Mouse (Mus musculus): Measurements from ENCODE around the gene Arpc3.

Arpc3 gene

DNA sequence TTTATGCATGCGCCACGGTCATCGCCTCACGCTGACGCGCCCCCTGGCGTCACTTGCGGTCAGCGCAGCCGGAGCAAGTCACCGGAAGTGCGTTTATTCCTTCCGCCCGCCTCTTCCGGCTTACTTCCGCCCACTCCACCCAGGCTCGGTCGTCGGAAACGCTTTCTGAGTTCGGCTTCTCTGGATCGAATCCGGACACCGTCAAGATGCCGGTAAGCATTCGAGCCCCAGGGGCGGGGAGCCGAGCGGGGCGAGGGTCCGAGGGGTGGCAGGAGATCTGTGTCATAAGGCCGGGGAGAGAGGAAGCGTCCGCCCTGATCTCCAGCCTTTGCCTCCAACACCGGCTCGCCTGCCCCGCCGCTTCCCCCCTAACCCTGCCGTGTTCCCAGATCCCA lies at the start of gene Arpc3:
Gene Arpc3 (plus strand): TSS at position 93 of the 395 bp plus-strand sequence.
- peak; percentile 94 for DNase-seq (ENCODE audit: low spot score)

DNA sequence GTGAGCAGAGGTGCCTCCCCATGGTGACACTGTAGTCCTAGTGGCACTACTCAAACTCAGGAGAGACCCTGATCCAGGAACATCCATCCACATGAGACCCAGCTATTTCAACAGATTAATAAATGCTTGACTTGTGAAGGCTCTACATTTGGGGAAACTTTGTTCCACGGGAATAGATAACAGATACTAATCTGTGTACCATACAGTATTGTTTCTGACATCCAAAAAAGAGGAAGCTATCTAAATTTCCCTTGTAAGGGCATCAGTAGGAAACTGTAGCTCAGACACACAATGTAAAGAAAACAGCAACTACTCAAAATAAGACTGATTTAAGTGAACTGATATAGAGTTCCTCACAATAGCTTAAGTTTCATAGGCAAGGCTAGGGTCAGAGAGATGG lies 48.8 kb upstream of the Arpc3 start:
- no peak for DNase-seq (ENCODE audit: low spot score)

DNA sequence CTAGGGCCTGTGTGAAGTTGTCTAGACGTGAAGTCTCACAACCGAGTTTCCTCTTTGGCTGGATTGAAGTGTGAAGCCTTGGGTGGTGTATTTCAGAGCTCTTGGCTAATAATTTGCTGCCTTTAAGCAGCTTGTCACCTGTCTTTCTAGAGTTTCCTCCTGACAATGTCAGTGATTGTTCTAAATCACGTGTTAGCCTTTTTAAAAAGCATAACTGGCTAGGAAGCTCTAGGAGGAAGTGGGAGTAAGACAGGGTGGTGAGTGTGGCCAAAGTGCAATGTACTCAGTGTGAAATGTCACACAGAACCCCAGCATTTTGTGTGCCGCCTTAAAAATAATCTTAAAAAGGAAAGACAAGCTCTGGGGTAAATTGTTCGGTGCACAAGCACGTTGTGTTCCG lies 47.9 kb upstream of the Arpc3 start:
- DNase-seq (ENCODE audit: low spot score) = no peak

DNA sequence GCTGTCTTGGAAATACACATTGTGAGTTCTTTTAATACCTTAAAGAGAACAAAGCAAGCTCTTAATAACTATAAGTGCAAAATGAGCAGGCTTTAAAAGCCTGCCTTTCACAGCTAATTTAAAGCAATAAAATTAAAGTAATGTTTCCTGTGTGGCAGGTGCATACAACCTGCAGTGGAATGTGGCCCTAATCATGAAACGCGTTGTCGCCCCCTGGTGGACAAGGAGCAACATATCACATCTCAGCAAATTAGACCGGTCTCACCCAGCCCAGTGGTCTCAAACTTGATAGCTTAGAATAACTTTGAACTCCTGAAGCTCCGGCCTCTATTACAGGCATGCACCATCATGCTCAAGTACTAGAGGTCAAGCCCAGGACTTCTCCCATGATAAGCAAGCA lies 47.4 kb upstream of the Arpc3 start:
- DNase-seq (ENCODE audit: low spot score) = peak; percentile 88

DNA sequence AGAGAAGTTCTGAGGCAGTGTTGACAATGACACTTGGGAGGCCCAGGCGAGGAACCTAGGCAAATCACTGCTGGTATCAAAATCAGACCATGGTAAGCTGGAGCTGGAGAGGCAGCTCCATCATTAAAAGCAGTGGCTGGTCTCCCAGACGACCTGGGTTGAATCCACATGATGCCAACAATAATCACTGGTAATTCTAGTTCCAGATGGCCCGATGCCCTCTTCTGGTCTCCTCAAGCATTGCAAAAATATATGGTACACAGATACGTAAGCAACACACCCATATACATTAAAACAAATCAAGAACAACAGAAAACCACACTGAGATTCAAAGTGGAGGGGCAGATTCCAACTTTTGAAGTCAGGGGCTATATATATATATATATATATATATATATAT lies 45.9 kb upstream of the Arpc3 start:
- DNase-seq (ENCODE audit: low spot score) = no peak

DNA sequence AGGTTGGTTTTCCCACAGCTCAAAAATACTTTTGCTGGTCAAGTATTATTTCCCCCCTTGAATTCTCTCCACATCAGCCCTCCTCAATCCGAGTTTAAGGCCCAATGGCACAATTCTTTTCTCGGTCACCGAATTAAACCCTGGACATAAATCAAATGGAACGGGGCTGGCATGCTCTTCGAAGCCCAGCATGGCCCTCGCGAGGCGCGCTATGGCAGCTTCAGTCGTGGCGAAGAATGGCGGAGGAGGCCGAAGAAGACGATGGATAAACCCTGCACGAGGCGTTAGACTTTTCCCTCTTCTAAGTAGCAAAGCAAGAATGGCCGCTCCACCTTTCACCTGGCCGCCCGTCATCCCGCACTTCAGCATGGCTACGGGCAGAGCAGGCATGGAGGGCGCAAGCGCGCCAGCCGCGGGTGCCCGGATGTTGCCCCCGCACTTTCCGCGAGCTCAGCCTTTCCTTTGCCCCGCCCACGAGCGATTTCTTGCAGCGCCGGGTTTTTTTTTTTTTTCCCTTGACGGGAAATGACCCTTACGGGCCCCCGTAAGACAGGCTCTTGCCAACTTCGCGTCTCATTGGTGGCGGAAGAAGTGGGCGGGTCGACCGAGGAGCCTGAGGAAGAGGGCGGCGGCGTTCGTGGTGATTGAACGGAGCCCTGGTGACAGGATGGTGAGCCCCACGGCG lies 37.7 kb upstream of the Arpc3 start, which contains the start of the genes Rad9b and Vps29:
Gene Rad9b (minus strand): TSS at position 427 of the 685 bp plus-strand sequence.
Gene Vps29 (plus strand): TSS at position 563 of the 685 bp plus-strand sequence.
- peak; percentile 100 for DNase-seq (ENCODE audit: low spot score)

DNA sequence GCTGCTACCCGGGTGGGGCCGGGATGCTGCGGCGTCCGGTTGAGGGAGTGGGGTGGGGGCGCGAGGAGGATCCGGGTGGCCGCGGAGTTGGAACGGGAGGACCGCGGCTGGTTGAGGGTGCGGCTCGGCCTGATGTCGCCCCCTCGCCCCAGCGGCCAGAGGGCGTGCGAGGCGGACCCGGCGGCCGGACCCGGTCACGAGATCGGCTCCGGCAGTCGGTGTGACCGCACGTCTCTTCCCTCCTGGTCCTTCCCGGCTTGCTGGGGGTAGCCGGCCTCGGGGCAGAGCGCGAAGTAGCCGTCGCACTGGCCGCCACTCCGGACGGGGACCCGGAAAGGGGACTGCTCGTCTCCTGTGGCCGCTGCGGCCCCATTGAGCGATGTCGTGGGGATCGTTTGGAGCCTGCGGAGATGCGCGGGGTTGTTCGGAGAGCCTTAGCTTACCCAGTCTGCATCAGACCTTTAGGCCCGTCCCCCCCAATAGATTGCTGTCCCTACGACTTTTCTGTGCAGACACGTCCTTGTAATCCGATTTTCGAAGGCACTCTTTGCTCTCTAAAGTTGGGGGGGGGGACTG lies 37.1 kb upstream of the Arpc3 start:
- no peak for DNase-seq (ENCODE audit: low spot score)

DNA sequence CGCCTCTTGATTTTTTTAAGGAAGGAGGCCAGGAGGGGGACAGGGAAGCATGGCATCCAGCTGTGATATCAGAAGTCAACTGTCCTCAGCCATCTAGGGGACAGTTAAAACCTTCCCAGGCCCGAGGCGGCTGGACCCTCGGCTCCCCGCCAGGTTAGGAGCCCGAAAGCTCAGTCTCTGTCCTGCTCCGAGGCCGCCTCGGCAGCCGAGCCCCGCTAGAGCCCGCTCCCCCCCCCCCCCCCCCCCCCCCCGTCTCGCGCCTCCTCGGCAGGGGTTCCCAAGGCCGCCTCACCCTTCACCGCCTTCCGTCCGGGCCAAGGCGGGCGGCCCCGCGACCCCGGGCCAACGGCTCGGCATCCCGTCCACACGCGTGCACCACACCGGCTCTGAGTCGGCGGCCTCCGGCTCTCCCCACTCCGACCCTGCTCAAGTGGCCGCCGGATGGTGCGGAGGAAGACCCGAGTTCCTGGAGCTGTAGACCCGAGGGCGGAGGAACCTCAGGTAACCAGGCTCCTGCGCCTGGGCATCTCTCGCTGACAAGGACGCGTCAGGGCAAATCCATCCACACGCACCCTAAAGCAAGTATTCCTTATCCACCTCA lies 20.0 kb upstream of the Arpc3 start, which contains the start of gene Gpn3:
Gene Gpn3 (plus strand): TSS at position 286 of the 601 bp plus-strand sequence.
- DNase-seq (ENCODE audit: low spot score) = peak; percentile 50

DNA sequence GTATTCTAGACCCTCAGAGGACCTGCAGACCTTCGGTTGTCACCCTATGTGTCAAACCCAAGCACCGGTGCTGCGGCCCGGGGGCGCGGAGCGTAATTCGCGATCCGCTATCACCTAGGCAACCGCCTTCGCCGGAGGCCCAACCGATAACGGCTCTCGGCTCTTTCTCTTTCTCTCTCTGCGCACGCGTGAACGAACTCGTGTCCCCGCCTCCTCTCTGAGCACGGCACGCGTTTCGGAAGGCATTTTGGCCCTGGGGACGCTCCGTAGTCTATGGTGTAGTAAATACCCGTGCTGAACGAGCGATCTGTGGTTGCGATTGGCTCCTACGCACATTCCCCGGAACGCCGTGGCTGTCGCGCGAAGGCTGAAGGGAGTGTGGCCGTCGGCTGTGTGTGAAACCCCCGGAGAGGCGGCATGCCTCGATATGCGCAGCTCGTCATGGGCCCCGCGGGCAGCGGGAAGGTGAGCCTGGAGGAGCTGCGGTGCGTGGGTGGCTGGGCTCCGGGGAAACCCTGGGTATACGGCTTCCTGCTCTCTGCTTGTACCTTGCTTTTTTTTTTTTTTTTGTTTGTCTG lies 19.4 kb upstream of the Arpc3 start, which contains the start of gene Fam216a:
Gene Fam216a (minus strand): TSS at position 173 of the 578 bp plus-strand sequence.
- DNase-seq (ENCODE audit: low spot score) = peak; percentile 100

DNA sequence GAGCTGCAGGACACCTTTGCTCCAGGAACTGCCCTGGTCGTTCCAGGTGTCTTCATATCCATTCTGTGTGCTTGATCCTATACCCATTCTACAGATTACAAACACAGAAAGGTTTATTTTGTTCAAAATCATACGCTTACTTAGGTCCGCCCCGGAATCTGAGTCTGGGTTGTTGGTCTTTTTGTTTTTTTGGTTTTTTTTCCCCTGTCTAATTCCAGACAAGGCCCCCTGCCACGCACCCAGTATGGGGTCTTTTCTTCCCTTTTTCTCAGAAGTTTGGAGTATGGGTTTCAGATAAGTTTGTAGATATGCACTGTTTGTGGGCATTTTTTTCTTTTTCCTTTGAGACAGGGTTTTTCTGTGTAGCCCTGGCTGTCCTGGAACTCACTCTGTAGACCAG lies 18.8 kb upstream of the Arpc3 start:
- no peak for DNase-seq (ENCODE audit: low spot score)

DNA sequence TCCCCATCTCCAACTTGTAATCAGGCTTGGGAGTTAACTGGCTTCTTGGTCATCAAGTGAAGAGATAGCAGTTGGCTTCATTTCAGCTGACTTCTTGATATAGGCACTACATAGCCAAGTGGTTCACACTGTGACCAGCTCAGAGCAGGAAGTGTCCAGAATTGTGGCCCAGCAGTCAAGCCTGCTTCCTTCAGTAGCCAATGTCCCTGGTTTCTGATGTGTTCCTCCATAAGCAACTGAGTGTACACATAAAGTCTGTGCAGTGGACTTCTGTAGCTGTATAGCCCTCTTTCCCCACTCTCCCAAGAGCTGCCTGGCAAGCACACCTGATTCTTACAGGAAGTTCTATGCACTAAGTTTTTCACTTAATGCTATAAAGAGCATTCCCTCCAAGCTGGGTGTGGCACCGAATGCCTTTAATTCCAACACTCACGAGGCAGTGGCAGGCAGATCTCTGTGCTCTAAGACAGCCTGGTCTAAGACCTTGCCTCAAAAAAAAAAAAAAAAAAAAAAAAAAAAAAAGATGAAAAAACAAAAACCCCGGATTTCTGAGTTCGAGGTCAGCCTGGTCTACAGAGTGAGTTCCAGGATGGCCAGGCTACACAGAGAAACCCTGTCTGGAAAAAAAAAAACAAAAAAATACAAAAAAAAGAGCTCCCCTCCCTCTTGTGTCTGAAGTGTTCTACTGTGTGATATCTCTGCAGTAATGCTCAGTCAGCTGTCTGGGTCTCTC lies 14.4 kb upstream of the Arpc3 start:
- DNase-seq (ENCODE audit: low spot score) = no peak

DNA sequence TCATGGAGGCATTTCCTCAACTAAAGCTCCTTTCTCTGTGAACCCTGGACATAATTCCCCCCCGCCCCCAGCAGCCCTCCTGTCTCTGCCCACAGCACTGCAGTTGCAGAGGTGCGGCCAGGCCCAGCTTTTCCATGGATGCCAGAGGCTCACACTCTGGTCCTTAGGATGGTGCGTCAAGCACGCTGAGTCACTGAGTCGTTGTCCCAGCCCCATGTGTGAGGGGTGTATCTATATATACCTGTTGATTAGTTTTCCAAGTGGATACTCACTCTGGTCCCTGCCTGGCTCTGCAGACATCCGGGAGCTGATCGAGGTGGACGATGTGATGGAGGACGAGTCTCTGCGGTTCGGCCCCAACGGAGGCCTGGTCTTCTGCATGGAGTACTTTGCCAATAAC lies 13.5 kb upstream of the Arpc3 start:
- no peak for DNase-seq (ENCODE audit: low spot score)

DNA sequence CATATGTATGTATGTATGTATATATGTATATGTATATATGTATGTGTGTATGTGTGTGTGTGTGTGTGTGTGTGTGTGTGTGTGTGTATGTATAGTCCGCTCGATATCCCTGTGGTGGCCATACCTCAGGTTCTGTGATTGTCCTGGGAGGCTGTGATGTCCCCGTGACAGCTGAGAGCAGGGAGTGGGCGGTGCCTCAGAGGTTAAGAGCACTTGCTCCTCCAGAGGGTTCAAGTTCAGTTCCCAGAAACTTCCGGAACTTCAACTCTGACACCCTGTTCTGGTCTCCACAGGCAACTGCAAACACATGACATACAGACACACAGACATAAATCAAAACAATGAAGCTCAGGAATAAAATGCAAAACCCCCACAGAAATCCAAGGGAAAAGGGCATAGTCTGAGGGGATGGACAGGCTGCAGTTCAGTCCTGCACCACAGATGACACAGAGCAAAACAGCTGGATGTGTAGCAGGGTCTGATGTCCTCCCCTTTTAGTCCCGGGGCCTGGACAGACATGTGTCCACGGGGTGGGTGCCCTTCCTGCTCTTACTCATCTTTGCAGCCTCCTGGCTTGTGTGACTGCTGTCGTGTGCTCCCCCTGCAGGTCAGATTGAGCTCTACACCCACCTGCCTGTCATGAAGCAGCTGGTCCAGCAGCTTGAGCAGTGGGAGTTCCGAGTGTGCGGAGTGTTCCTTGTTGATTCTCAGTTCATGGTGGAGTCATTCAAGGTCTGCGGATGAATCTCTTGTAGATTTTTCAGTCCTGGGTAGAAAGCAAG lies 12.1 kb upstream of the Arpc3 start:
- peak; percentile 92 for DNase-seq (ENCODE audit: low spot score)

DNA sequence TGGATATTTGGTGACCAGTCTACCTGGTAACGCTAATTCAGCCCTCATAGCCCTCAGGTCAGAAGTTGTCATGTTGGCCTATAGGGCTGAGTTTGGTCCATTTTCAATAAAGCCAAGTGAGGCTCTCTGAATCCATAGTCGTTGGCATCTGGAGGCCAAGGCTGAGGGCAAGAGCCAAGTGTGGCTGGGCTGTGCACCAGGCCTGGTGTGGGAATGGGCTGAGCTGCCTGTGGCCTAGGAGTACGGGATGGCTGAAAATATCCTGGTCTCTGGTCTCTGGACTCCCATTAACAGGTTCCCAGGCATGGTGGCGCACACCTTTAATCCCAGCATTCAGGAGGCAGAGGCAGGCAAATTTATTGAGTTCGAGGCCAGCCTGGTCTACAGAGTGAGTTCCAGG lies 1.7 kb upstream of the Arpc3 start:
- DNase-seq (ENCODE audit: low spot score) = no peak

DNA sequence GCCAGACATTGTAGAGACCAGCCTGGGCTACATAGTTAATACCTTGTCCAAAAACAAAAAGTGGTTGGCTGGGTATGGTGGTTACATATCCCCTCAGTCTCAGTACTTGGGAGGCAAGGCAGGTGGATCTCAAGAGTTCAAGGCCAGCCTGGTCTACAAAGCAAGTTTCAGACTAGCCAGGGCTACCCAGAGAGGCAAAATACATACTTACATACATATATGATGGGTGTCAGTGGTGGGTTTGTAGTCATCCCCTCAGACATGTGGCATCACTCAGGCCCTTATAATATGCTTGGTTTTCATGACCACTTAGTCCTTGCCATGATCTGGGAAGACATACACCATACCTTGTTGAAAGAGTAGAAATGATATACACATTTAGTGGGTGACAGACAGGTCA lies 1.0 kb upstream of the Arpc3 start:
- no peak for DNase-seq (ENCODE audit: low spot score)

DNA sequence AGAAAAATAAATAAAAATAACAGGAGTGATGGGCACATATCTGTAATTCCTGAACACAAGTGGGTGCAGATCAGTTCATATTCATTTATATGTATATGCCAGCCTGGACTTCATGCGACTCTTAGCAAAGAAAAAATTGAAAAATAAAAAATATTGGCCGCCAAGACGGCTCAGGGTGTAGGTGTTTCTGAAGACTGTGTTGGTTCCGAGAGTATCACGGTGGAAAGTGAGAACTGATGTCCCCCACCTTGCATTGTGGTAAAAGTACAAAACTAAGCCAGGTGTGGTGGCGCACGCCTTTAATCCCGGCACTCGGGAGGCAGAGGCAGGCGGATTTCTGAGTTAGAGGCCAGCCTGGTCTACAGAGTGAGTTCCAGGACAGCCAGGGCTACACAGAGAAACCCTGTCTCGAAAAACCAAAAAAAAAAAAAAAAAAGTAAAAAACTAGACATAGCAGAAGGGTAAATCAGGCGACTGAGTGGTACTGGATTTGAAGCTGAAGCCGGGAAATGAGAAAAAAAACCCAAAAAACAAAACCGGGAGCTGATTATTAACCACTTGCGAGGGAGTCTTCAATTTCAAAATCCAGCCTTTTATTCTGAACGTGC lies 396 bp upstream of the Arpc3 start:
- DNase-seq (ENCODE audit: low spot score) = no peak

DNA sequence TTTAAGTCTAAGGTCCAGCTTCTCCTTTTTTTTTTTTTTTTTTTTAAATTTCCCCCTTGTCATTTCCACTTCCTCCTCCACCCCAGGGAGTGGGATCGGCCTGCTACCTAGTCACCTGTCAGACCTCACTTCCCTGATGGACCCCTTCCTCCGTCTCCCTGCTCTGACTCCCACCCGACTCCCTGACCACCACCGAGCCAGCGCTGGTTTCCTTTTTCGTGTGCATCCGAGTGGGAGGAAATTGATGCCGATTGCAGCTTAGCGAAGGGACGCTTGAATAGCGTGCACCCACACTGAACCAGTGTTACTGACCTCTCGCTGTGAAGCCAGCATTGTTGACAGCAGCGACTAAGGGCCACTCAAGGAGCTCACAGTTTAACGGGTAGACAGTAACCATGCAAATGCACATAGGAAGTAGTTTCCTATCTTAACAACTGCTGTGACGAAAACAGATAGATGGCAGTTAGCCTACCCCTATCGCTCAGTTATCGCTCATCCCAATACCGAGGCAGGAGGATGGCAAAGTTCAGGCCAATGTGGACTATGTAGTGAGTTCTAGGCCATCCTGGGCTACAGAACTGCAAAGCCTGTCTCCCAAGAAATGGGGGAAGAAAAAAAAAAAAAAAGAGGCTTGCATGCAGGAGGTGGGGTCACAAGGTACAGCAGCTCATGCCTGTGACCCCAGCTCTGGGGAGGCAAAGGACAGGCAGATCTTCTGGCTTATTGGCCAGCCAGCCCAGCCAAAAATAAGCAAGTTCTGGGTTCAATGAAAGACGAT lies 738 bp downstream of the Arpc3 start:
- DNase-seq (ENCODE audit: low spot score) = peak; percentile 24

DNA sequence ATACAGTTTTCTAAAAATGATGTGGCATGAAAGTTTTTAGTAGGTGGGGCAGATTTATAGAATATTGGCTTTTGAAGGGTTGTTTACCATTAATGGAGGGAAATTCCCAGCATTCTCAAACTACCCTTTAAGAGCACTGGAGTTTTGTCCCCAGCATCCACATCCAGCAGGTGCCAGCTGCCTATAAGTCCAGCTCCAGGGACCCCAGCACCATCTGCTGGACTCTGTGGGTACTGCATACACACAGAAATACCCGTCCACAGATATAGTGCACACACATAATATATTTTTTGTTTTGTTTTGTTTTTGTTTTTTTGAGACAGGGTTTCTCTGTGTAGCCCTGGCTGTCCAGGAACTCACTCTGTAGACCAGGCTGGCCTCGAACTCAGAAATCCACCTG lies 2.2 kb downstream of the Arpc3 start:
- peak; percentile 87 for DNase-seq (ENCODE audit: low spot score)

DNA sequence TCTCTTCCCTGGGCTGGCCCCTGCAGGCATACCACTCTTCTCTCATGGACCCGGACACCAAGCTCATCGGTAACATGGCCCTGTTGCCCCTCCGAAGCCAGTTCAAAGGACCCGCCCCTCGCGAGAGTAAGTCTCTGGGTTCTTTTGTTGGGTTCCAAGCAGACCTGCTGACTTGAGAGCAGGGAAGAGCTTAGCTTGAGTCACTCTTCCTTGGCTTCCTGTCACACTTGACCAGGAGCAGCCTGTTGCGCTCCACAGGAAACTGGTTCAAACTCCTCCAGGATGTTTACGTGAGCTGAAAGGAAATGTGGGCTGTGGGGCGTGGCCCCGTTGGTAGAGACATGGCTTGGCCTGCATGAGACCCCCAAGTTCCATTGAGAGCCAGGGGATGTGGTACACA lies 5.1 kb downstream of the Arpc3 start:
- DNase-seq (ENCODE audit: low spot score) = no peak

DNA sequence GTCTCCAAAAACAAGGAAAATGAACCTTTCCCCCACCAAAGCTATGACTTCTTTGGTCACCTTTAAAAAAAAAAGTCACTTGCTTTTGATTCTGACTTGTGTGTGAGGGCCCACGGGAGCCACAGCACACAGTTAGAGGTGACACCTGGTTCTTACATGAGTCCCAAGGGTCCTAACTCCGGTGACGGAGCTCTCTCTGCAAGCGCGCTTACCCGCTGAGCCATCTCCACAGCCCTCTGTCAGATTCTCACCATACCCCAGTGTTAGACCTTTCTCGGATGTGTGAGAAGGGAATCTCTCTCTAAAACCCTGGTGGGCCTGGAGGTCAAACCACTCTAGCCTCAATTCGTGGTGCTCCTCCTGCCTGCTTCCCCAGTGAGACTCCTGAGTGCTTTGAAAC lies 5.8 kb downstream of the Arpc3 start:
- DNase-seq (ENCODE audit: low spot score) = no peak

Measured in retina, embryonic 14.5 days (tissue).